Mouse (Mus musculus) heart, adult 8-10 months (tissue): ENCODE measurements around the gene Majin. TPM values are rescaled to one million over a fixed set of nuclear protein-coding genes. Genes with fewer than 3 reads are reported as not detected.
A peak's percentile ranks its signal among the peaks of the same experiment; 100 is the strongest.

ENCODE experiments used
- DNase-seq: peaks from one replicate; pipeline ENCODE4 v3.0.0; 2022; ENCODE audit warnings: low spot score
- total RNA-seq, 4 experiments: library from RNA; stranded (reverse); gene quantifications; 2 replicates each; pipeline ENCODE4 v1.2.4; 2022

Gene Majin
- not detected for total RNA-seq

- DNase-seq, result no peak
These were observed at the start of gene Majin for GRCm38 (mm10) chr19:6184131-6184530. TSS of gene Majin (plus strand) at chr19:6184388.

- no peak for DNase-seq
These were observed 47.8 kb upstream of the Majin start for GRCm38 (mm10) chr19:6136397-6136796.

DNA sequence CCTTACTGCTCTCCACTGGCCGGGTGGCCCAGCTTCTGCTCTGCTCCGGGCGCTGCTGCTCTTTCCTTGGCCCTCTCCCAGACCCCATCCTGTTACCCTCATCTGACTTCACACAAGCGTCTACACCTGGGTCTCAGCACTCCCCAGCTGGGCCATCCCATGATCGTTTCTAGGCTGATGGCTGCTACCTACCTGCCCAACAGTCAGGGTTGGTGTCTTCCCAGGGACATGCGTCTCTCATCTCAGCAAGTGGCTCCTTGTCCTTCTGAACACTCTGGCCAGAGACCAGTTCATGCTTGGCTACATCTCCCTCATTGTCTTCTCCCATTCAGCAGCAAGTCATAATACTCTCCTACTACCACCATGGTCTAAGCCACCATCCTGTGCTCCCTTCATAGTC, 44.5 kb upstream of the Majin start:
- DNase-seq, result no peak

DNA sequence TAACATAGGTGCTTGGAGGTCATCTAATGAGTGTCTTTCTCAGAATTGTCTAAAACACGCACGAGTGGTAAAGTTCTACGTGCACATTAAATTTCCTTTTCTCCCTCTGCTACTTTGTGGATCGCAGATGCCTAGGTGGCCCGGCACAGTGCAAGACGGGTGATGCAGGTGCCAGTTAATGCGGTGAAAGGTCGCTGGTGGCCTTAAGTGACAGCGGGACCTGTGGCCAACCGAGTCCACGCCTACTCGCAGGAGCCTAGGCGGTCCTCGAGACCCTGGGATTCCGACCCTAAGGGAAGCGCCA, 43.9 kb upstream of the Majin start:
- DNase-seq, result no peak

DNA sequence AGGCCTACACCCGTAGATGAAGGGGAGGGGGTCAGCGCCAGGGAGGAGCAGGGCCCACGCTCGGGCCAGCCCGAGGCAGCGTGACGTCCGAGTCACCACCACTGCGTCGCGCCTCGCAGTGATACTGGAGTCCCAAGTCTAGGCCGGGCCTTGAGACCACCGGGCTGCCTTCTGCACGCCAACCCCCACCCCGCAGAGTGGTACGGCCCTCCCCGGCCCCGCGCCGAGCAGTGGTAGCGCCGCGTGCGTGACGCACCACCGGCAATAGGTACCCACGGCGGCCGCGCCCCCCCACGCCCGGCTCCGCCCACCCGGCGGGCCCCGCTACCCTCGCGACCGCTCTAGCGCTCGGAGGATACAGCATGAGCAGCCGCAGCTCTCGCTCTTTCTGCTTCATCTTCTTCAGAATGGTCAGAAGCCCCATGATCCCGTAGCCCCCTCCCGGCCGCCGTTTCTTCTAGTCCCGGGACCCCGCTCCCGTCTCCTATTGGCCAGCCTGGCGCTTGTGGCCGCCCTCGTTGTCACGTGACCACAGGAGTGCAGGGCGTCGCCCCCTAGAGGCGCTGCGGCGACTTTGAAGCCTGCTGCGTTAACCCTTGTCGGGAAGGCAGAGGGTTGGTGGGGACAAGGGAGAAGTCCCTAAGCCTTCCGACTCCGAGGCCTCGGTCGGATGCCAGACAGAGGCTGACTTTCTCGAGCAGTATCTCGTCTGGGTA, 43.4 kb upstream of the Majin start, which contains the start of gene Batf2:
Gene Batf2, plus strand, starts transcription at position 306 of the 716 bp plus-strand sequence.
- DNase-seq, result peak; percentile 90

DNA sequence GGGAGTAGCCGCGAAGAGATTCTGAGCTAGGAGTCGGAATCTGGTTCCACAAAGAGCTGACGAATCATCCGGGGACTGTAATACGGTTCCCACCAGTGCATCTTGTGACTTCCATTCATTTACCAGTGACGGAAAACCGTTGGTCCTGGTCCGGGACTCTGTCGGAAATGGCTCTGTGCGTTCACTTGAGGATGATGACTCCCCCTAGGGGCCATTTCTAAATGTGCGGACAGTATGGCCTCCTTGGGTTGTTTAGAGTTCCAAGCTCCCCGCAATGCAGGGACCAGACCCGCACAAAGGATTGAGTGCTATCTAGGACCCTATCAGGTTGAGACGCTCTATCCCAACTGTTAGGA, 42.8 kb upstream of the Majin start, which contains the start of gene Arl2:
Gene Arl2, minus strand, starts transcription at position 155 of the 356 bp plus-strand sequence.
- DNase-seq, result peak; percentile 80

DNA sequence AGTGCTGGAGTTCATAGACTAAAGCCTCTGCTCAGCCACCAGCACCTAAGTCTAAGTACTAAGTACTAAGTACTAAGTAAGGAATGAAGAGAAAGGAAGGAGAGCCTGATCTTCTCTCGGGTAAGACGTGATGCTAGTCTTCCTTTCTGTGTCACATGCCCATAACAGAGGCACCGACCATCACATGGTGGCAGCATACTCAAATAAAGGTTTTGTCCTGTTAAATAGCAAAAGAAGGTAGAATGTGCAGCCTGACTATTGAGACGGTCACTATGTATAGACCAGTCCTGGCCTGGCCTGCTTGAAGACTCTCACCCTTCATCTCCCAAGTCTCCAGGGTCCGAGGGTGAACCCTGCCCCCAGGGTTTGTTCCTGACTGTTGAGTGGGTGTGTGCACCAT, 39.3 kb upstream of the Majin start:
- DNase-seq, result no peak

GRCm38 (mm10) chr19:6155174-6155573, 29.0 kb upstream of the Majin start:
- no peak for DNase-seq

DNA sequence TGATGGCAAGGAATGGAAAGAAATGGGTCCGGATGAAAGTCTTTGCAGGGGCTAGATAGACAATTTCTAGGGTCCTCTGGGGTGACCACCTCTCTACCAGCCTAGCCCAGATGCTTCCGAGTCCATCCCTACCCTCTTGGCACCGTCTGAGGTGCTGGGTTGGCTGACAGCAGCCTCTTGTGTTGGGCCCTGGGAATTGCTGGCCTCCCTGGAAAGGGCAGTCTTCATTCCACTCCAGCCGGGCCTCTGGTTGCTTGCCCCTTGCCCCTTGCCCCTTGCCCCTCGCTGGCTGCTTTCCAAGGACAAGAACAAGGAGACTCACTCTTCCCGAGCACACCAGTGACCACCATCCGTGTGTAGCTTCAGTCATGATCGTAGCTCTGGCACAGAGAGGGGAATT, 27.8 kb upstream of the Majin start:
- DNase-seq, result no peak

DNA sequence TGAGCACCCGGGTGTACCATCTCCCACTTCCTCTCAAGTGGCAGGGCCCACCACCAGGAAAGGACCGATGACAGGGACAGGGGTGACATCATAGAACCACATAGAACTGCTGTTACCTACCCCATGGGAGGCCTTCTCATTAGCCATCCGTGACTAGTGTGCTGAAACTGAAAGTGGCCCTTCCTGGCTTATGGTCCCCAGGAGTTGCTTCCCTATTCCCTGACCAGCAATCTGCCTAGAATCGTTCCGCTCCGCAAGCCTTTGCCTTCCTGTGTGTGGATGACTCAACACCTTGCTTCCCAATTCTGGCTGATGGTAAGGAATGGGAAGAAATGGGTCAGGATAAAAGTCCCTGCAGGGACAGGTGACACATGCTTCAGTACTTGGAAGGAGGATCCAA, 27.0 kb upstream of the Majin start:
- DNase-seq, result no peak

GRCm38 (mm10) chr19:6163872-6164547, 20.2 kb upstream of the Majin start:
- DNase-seq, result peak; percentile 53

- no peak for DNase-seq
These were observed 17.4 kb upstream of the Majin start for GRCm38 (mm10) chr19:6166750-6167149.

DNA sequence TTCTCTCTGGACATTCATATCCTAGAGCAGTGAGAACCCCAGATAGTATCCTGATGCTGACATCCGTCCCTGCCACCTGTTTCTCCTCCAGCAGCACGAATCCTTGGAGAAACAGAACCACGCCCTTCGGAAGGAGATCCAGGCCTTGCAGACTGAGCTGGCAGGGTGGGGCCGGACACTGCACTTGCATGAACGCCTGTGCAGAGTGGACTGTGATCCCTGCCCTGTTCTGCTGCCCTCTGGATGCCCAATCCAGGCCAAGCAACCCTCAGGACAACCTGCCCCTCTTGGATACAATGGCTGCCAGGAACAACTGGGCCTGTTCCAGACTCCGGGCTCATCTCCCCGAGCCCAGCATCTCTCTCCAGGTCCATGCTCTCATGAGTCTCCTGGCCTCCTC, 13.0 kb upstream of the Majin start:
- no peak for DNase-seq

GRCm38 (mm10) chr19:6174771-6175170, 9.4 kb upstream of the Majin start:
- no peak for DNase-seq

DNA sequence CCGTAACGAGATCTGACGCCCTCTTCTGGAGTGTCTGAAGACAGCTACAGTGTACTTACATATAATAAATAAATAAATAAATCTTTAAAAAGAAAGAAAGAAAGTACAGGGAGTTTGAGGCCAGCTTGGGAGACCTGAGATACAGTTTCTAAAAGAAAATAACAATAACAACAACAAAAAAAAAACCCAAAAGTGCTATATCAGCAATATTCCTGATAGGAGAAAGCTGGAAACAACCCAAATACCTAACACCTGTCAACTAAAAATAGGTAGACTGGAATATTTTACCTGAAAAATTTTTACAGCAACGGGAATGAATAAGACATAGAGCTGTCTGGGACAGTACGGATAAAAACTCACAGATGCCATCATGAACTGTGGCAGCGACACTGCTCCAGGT, 5.4 kb upstream of the Majin start:
- no peak for DNase-seq

- DNase-seq, result no peak
These were observed 2.6 kb upstream of the Majin start for GRCm38 (mm10) chr19:6181629-6182028.

DNA sequence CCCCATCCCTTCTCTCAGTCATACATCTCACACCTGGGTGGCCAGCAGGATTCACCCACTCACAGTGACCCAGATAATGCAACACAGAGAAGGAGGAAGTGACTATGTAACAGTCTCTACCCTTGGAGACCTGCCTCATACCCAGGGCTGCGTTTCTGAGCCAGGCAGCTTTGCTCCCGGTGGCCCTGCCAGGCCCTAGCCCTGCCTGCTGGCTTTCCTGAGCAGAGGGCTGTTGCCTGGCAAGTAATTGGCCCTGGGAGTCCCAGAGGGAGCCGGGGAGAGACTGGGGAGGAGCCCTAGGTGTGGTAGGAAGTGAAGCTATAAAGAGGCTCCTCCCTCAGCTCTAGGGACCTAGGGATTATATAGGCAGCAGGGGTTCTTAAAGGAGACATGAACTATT, 1.7 kb upstream of the Majin start:
- no peak for DNase-seq

- no peak for DNase-seq
These were observed 20.1 kb downstream of the Majin start for GRCm38 (mm10) chr19:6204265-6204664.

- no peak for DNase-seq
These were observed 22.5 kb downstream of the Majin start for GRCm38 (mm10) chr19:6206716-6207115.

DNA sequence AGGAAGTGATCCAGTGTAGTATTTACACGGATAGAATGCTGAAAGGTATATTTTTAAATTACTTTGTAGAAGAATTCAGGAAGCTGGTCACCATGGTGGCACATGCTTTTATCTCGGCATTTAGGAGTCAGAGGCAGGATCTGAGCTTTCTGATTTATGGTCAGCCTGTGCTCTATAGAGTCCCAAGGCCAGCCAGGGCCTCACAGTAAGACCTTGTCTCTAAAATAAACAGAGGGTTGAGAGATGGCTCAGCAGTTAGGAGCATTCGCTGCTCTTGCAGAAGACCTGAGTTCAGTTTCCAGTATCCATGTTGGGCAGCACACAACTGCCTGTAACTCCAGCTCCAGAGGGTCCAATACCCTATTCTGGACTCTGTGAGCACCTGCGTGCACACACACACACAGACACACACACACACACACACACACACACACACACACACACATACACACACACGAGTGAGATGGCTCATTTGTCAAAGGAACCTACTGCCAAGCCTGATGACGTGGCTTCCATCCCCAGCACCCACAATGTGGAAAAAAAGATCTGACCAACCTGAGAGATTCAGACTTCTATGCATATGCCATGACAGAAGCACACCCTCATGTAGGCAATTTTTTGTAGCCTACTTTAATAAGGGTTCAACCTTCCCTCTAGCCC, 32.0 kb downstream of the Majin start:
- DNase-seq, result no peak

GRCm38 (mm10) chr19:6218606-6219005, 34.4 kb downstream of the Majin start:
- DNase-seq, result no peak

DNA sequence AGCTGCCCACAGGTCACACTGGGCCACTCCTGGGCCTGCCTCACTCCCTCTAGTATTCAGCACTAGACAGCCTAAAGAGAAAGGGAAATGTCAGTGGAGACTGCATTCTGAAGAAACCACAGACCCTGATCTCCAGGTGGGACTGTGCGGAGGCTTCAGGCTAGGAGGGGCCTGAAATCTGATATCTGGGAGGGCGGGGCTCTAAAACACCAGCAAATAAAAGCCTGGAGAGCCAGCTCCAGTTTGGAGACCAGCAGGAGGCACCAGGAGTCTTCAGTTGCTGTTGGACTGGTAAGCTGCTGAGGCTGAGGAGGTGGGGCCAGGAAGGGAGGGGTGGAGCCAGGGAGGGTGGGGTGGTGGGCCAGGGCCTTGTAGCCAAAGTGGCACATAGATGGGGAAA, 41.9 kb downstream of the Majin start, which contains the start of gene Gpha2:
Gene Gpha2, plus strand, starts transcription at position 246 of the 400 bp plus-strand sequence.
- no peak for DNase-seq

- no peak for DNase-seq
These were observed 42.6 kb downstream of the Majin start for GRCm38 (mm10) chr19:6226763-6227162.
